Mouse (Mus musculus) limb, embryonic 14.5 days (tissue): Measurements from ENCODE around the gene Acadl. TPM values are rescaled to one million over a fixed set of nuclear protein-coding genes. Genes with fewer than 3 reads are reported as not detected.

Source experiments
- ATAC-seq: fragments of 200-750 bp; cut with Nextera tagmentation; 2 replicates; pipeline ENCODE4 v1.8.0; 2017; ENCODE audit warnings: low read depth, moderate number of reproducible peaks, moderate TSS enrichment; ENCODE audit not compliant: low FRiP score
- DNase-seq: peaks from one replicate; pipeline ENCODE4 v3.0.0-alpha.2; 2015; ENCODE audit warnings: low spot score
- H3K27ac ChIP-seq: fragments of 300-500 bp; sonication (generic); replicated peaks from 2 replicates; pipeline ENCODE4 v1.5.1; 2014; ENCODE audit warnings: low read depth, mild to moderate bottlenecking, low read length, moderate library complexity, mixed read lengths
- H3K27me3 ChIP-seq: fragments of 300-500 bp; sonication (generic); 2 replicates; pipeline ENCODE4 v1.6.1; 2014; ENCODE audit warnings: low read length, mixed read lengths; ENCODE audit not compliant: control insufficient read depth, insufficient read depth
- H3K36me3 ChIP-seq: fragments of 300-500 bp; sonication (generic); 2 replicates; pipeline ENCODE4 v1.6.1; 2014; ENCODE audit warnings: mild to moderate bottlenecking, low read length, moderate library complexity, mixed read lengths; ENCODE audit not compliant: control insufficient read depth, insufficient read depth
- H3K4me1 ChIP-seq: fragments of 300-500 bp; sonication (generic); 2 replicates; pipeline ENCODE4 v1.6.1; 2014; ENCODE audit warnings: antibody characterized with exemption, low read length, mixed read lengths; ENCODE audit not compliant: control insufficient read depth, insufficient read depth
- H3K4me2 ChIP-seq: fragments of 300-500 bp; sonication (generic); replicated peaks from 2 replicates; pipeline ENCODE4 v1.6.1; 2014; ENCODE audit warnings: low read depth, mild to moderate bottlenecking, low read length, moderate library complexity; ENCODE audit not compliant: severe bottlenecking
- H3K4me3 ChIP-seq: fragments of 300-500 bp; sonication (generic); replicated peaks from 2 replicates; pipeline ENCODE4 v1.5.1; 2014; ENCODE audit warnings: low read length
- H3K9ac ChIP-seq: fragments of 300-500 bp; sonication (generic); 2 replicates; pipeline ENCODE4 v1.6.1; 2014; ENCODE audit warnings: mild to moderate bottlenecking, low read depth, low read length, moderate library complexity; ENCODE audit not compliant: severe bottlenecking
- H3K9me3 ChIP-seq: fragments of 300-500 bp; sonication (generic); 2 replicates; pipeline ENCODE4 v1.6.1; 2016; ENCODE audit warnings: low read length; ENCODE audit not compliant: control insufficient read depth
- POLR2A ChIP-seq: fragments of 200-500 bp; IDR thresholded peaks from 2 replicates; pipeline ENCODE4 v1.8.0; 2012; ENCODE audit warnings: inconsistent platforms, mild to moderate bottlenecking, moderate library complexity, borderline replicate concordance; ENCODE audit not compliant: insufficient read depth, insufficient read length; ENCODE audit errors: extremely low read depth
- WGBS: fragments of 180-500 bp; shearing (Covaris S2); extraction: QIAGEN DNeasy Blood & Tissue Kit; methylation state at CpG from one replicate; pipeline ENCODE4 v1.1.7; 2014; 5-methylcytosine and 5-hydroxymethylcytosine counted together
- polyA plus RNA-seq, 2 experiments: library from polyadenylated mRNA; depleted of rRNA in 1 of 2; stranded (reverse) in 1 of 2; unstranded in 1 of 2; fragments of >200 nt; fragmentation: Nextera tagmentation in 1 of 2; extraction: Ambion mirVana in 1 of 2; gene quantifications; 2 replicates each; pipeline versions ENCODE4 v1.2.1 to v1.2.3; 2012 to 2014

Gene Acadl
- polyA plus RNA-seq, 2 experiments: 32.4 to 86.0 TPM

DNA sequence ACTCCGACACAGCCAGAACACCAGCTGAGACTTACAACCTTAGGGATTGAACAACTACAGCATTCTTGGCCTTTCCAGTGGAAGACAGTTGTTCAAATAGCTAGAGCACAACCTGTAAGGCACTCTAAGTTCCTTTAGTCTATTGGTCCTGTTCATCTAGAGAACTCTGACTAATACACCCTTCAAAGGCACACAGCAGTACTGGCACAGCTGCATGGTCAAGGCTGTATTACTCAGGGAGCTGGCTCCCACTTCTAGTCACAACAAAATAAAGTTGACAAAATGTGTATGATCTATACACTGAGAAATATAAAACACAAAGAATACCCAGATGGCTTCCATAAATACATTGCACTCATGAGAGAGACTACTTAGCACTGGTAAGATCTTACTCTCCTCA is 56.3 kb downstream of the Acadl start:
- H3K36me3 ChIP-seq: peaks cover 2% of the 10 kb centered on the region; the same call in 1 of the 2 replicates
- DNase-seq: no peak
- no peak overlapping the region for H3K4me2 ChIP-seq
- no peak overlapping the region for H3K9ac ChIP-seq
- ATAC-seq: no peak
- no peaks in the 10 kb centered on the region; the same call in 1 of the 2 replicates for H3K4me1 ChIP-seq
- WGBS: 83% methylated on average over 1 of the region's 1 CpGs
- H3K27me3 ChIP-seq: no peaks in the 10 kb centered on the region
- TF ChIP-seq POLR2A: no peak
- no peak overlapping the region for H3K27ac ChIP-seq
- no peak overlapping the region for H3K4me3 ChIP-seq
- no peaks in the 10 kb centered on the region for H3K9me3 ChIP-seq

DNA sequence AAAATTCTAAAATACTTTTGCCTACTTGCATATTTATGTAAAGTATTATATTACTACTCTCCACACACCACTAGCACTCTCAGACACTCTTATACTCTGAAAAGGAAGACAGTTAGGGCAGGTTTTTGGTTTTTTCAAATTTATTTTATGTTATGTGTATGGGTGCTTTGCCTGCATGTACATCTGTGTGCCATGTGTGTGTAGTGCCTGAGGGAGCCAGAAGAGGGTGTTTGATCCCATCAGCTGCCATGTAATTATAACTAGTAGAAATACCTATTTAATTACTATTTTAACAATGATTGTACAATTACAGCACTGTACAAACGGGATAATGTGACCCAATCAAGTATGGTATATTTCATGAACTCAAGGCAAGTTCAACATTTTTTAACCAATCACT is 57.7 kb downstream of the Acadl start:
- H3K4me1 ChIP-seq: no peaks in the 10 kb centered on the region; the same call in 1 of the 2 replicates
- no peaks in the 10 kb centered on the region for H3K9me3 ChIP-seq
- no peaks in the 10 kb centered on the region for H3K27me3 ChIP-seq
- TF ChIP-seq POLR2A: no peak
- ATAC-seq: no peak
- 51% methylated on average over 1 of the region's 1 CpGs for WGBS
- H3K4me3 ChIP-seq: no peak overlapping the region
- H3K27ac ChIP-seq: no peak overlapping the region
- H3K4me2 ChIP-seq: no peak overlapping the region
- peaks cover 14% of the 10 kb centered on the region for H3K36me3 ChIP-seq
- H3K9ac ChIP-seq: no peak overlapping the region
- DNase-seq: no peak

DNA sequence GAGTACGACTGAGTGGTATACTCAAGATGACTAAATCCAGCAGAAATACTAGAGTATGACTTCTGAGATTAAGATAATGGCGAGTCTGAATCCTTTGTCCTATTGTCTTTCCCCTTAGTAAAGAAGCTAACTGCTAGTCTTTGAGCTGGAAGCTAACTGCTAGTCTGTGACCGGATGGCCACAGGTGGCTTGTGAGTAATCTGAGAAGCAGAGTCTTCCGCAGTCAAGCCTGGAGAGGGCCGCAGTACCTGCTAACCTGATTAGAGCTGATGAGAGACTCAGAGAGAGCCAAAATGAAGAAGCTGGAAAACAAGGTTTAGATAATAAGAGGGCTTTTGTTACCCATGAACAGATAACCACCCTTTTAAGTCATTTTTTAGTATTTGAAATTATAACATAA is 58.4 kb downstream of the Acadl start:
- H3K27me3 ChIP-seq: no peaks in the 10 kb centered on the region
- 65% methylated on average over 5 of the region's 5 CpGs for WGBS
- H3K4me1 ChIP-seq: no peaks in the 10 kb centered on the region; the same call in 1 of the 2 replicates
- H3K36me3 ChIP-seq: peaks cover 21% of the 10 kb centered on the region
- TF ChIP-seq POLR2A: no peak
- ATAC-seq (no peak), DNase-seq (no peak)
- H3K9me3 ChIP-seq: no peaks in the 10 kb centered on the region
- H3K27ac ChIP-seq: no peak overlapping the region
- no peak overlapping the region for H3K4me3 ChIP-seq
- no peak overlapping the region for H3K4me2 ChIP-seq
- H3K9ac ChIP-seq: no peak overlapping the region

DNA sequence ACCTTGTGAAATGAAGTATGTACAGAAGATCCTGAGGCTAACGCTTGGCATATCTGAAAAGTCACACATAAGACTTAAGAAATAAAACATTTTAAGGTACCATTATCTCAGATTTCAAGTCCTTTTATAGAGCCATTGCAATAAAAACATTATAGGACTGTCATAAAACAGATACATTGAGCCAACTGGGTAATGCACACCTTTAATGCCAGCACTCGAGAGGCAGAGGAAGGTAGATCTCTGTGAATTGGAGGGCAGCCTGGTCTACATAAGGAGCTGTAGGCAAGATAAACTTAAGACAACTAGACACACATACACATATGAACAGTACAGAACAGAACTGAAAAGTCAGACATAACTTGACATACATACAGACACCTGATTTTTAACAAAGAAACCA is 65.1 kb downstream of the Acadl start:
- no peak for TF ChIP-seq POLR2A
- no peak for DNase-seq
- WGBS: 72% methylated on average over 2 of the region's 2 CpGs

DNA sequence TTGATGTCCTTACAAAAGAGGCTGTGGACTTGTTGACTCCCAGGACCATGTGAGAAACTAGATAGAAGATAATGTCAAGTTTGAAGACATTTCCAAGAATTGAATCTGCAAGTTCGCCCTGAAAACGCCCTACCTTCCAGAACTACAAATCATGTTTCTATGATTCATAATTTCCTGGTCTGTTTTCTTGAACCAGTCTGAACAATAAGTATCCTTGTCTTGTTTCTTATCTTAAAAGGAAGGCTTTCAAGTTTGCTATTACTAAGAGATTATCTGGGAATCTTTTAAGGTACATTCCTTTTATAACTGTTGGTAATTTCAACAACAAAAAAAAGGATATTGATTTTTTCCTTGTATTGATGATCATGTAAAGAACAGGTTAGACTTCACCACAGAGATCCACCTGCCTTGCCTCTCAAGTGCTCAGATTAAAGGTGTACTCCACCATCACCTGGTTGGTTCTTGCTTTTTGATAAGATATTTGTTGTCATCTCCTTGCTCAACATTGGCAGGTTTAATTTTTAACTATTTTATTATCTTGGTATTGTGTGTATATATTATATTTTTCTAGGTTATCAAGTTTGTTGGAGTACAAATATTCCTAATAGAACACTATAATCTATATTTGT is 70.1 kb downstream of the Acadl start:
- H3K36me3 ChIP-seq: 0 out of 2 replicates have a peak, but pooled peaks cover 5% of the 10 kb centered on the region
- H3K4me1 ChIP-seq: no peaks in the 10 kb centered on the region
- no peak overlapping the region for H3K4me2 ChIP-seq
- no peak for TF ChIP-seq POLR2A
- H3K9me3 ChIP-seq: no peaks in the 10 kb centered on the region
- no peak overlapping the region for H3K9ac ChIP-seq
- no peak overlapping the region for H3K27ac ChIP-seq
- 86% methylated on average over 2 of the region's 2 CpGs for WGBS
- DNase-seq (no peak), ATAC-seq (no peak)
- H3K27me3 ChIP-seq: no peaks in the 10 kb centered on the region
- H3K4me3 ChIP-seq: no peak overlapping the region

More for the DNA sequence above, 65.1 kb downstream of the Acadl start:
- no peak overlapping the region for H3K9ac ChIP-seq
- no peaks in the 10 kb centered on the region for H3K9me3 ChIP-seq
- no peak for ATAC-seq
- H3K36me3 ChIP-seq: peaks cover 27% of the 10 kb centered on the region
- H3K4me1 ChIP-seq: no peaks in the 10 kb centered on the region
- no peak overlapping the region for H3K27ac ChIP-seq
- no peaks in the 10 kb centered on the region for H3K27me3 ChIP-seq
- H3K4me2 ChIP-seq: no peak overlapping the region
- no peak overlapping the region for H3K4me3 ChIP-seq
